Mouse (Mus musculus) right cerebral cortex, postnatal 36 days (tissue): ENCODE data around the gene Ubtd1.

Experiments used
- DNase-seq, 2 experiments: peaks; one replicate each; pipeline ENCODE4 v3.0.0; 2022; ENCODE audit warnings: low spot score in 2 of 2, mixed read lengths in 1 of 2

The Ubtd1 gene

DNA sequence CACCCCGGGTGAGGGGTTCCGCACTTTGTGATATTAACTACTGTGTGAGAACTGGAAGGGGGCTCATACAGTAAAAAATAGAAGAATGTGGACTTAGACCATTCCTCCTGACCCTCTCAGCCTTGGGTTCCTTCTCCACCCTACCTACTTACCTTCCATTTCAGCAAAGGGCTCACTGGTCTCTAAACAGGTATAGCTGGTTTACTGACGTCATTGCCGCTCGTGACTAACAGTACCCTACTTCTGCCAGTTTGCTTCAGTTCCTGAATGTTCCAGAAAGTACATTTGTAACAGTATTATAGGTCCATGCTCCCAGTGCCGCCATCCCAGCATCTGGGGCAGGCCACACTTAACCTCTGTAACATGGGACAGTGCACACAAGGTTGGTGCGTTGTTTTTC, 12.5 kb downstream of the Ubtd1 start:
- no peak for DNase-seq

DNA sequence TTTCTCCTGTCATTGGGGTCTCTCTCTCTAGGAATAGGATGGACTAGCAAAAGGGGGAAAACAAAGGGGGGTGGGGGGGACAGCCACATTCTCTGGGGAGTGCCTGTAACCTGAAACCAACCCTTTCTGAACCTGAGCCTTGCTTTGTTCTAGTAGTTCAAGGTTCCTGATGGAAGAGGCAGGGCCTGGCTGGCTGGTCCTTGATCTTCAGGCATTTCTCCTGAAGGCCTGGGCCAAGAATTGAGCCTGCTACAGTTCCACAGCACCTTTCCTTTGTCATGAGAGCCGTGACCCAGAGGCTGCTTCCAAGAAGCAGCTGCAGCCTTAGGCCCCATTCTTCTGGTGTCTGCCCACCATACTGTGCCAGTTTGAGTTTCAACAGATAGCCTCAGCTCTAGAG, 13.9 kb downstream of the Ubtd1 start:
- DNase-seq = no peak

DNA sequence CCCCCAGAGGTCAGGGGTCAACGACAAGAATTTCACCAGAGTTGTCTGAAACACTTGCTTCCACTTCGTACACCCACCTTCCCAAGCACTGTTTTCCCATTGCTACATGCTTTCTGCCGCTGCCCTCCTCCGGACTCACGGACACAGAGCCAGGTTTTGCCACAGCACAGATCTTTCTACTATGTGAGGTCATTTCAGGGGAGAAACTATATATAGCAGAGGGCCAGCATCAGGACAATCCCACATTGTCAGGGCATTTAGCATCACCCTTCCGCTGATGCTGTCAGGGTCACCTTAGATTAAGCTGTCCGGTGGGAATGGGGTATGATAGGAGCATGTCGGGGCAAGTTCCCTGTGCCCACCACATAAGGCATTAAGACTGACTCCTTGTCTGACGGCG, 15.5 kb downstream of the Ubtd1 start:
- DNase-seq = no peak

DNA sequence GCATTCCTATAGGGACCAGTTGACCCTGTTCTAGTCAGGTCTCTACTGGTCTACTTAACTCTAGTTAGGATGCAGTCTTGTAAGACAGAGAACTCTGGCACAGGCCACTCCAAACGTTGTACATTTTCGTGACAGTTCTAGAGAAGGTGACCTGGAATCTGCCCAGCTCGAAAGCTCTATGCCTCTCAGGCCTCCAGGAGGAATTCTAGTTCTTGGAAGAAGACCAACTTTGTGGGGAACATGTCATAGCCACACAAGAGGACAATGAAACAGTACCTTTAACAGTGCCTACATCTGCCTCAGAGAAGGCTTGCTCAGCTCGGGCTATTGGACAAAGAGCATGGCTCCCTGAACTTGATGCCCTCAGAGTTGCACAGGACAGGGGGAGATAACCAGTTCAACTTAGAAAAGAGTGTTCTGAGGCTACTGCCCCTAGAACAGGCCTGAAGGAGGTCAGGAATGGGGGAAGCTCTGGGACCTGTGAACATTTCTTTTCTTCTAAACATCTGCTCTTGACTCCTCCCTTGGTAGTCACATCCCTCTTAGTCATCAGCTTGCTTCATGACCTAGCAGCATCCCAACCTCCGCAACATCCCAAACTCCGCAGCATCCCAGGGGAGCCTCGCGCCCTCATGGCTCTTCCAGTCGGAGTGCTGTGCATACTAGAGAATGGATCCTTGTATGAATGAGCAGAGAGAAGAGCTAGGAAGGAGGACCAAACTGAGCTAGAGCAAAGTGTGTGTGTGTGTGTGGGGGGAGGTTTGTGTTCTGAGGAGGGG, 17.4 kb downstream of the Ubtd1 start:
- no peak for DNase-seq

DNA sequence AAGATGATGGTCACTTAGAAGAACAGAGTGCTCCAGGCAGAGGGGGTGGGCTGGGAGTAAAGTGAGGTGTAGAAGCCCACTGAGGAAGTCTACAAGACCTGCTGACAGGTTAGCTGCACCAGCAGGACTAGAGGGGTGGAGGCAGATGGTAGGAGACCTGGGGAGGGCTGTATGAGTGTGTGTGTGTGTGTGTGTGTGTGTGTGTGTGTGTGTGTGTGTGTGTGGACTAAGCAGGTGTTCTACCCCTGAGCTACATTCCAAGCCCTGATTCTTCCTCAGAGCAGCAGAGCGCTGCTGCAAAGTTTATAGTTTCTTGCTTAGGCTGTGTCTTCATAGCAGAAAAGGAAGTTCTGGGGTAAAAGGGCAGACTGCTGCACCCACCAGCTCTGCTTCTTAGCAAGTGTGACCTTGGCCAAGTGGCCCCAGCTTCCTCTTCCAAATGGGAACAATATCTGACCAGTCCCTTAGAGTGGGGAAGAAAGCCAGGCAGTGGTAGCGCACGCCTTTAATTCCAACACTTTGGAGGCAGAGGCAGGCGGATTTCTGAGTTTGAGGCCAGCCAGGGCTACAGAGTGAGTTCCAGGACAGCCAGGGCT, 18.2 kb downstream of the Ubtd1 start:
- DNase-seq = no peak

DNA sequence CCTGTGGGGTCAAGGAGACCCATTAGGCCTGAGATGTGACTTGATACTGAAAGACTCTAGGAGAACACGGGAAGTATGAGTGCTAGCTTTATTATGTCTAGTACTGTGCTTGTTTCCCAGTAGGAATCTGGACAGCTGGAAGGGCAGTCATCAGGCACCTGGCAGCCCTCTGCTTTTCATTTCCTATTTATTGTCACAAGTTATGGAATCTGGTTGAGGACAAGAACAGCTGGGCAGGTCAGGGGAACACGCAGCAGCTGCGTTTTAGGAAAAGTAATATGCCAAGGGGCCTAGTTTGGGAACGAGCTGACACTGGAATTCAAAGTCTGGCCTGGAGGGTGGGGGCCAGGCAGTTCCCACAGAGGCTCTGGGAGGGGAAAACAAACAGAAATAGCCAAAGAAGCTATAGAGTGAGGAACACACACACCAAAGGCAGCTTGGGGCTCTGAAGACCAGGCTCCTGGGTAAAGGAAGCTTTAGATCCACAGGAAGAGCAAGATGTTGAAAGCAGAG, 18.9 kb downstream of the Ubtd1 start:
- DNase-seq = no peak

DNA sequence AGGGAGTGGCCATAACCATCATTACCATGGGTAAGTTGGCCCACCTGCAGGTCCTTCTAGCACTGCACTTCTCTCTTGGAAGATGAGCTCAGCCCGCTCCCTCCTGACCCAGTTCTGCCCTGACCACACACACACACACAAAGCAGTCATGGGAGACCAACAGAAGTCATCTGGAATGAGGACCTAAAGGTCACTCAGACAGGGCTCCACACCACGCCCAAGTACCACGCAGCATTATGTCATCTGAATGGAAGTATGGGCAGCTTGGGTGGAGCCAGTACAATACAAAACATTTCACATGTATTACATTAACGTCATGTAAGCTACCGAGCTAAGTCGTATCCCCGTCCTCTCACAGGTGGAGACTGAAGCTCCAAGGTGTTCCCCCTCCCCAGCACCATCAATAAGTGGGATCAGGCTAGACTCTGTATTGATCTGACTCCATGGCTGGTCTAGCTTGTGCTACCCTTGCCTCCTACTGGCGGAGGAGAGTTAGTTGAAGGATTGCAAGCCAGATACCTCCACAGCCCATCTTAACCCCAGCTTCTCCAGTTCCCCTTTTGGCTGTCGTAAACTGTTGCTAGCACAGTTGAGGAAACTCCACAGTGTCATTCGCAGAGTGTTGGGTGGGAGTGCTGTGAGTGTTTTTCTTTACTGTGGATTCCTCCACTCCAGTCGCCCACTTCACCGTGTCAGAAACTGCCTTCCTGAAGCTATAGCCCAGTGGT, 19.9 kb downstream of the Ubtd1 start:
- no peak for DNase-seq

DNA sequence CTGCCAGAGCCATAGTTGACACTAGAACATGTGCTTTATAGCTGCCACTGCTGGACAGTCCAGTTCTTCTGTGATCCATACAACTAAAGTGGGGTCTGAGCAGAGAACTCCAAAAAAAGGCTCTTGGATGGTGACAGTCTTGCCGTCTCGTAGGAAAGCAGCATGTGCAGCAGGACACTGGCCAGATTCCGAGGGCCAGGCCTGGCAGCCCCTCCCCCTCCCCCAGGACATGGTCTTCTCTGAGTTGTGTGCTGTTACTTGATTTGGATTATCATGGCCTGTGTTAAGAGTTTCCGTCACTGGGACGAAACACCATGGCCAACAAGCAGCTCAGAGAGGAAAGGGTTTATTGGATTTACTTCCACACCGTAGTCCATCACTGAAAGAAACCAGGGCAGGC, 22.7 kb downstream of the Ubtd1 start:
- no peak for DNase-seq

DNA sequence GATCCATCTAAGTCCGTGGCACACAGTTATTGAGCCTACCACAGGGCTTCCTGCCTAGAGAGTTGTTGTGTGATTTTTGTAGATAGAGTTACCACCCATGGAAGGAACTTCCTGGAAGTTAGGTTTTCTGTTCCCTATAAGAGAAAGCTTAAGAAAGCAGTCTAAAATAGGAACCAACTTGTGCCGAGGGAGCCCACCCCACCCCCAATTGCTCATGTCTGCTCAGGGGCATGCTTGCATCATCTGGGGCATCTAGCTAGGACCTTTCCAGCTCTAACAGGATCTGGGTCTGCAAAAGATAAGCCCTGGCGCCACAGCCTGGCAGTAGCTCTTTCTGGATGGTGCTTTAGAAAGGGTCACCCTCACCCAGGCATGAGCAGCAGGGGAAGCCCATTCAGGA, 24.1 kb downstream of the Ubtd1 start:
- no peak for DNase-seq

DNA sequence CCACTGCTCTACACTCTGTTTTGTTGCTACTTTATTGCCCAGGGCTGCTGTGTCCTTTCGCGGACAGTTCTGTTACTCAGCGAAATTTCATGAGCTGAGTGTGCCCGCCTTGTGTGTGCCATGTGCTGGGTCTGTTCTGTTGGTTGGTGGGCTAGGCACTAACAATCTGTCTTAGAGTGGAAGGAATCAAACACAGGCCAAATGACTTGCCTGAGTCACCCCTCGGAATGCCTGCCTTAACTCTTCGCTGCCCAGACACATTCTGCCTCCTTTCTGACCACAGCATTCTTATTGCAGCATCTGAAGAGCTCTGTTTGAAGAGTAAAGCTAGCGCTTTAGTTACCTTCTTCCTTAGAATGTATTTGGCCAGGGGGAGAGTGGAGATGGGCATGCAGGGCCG, 25.0 kb downstream of the Ubtd1 start:
- DNase-seq = no peak

DNA sequence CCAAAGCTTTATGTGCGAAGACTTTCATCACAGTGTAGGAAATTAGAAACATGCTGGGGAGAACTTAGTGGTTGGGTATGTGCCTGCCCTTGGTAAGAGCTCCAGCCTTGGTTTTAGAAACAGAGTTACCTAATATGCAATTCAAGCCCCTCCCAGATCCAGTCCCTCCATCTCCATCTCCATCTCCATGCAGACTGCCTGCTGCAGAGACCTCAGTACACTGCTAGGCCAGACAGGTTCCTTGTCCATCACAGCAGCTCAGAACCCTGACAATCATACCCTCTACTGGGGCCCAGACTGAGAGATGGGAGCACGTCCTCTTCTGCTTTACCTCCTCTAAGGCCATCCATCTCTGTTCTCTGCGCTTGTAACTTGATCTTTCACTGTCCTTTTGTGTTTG, 27.0 kb downstream of the Ubtd1 start:
- no peak for DNase-seq

DNA sequence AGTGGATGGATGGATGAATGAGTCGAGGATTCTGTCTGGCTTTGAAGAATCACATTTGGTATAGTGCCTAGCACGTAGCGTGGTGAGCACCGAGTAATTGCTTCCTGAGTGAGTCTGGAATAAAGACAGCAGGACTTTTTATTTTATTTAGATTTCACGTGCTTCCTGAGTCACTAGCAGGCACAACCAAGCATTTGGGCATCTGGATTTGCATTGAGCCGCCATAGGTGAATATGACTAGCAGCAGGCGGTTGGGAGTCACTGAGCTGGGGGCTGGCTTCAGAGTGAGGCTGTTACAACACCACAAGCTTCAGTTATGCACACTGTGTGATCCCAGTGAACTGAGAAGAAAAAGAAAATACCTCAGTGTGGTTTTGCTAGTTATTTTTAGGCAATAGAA, 27.5 kb downstream of the Ubtd1 start:
- DNase-seq = no peak

DNA sequence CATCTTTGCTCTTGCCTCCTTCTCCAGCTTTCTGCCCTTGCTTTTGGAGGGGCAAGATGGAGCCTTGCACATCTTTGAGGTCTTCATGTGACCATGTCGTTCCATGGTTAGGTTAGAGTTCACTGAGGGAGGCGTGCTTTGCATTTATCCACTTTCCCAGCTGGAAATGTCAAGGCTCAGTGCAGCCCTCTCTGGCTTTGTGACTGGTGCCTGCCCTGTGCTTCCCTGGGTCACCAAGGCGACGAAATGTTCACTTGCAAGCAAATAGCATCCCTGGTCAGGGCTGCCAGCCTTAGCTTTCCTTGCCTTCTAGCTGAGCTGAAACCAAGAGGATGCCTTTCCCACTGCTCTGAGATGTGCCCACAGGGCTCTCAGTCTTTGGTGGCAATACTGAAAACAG, 28.9 kb downstream of the Ubtd1 start:
- DNase-seq = no peak

DNA sequence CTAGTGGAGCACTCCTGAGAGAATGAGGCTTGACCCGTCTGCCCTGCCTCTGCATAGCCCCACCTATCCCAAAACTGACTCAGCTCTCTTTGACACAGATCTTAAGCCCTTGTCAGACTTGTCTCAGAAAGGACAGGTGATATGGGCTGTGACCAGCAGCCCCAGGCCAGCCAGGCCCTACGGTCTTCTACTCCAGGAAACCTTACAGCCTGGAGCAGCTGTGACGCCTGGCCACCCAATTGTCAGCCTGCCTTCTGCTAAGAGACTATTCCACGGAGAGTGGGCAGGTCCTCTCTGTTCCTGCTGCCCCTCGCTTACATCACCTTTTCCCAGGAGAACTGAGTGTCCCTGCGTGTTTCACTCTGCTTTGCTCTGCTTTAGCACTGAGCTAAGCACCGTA, 29.6 kb downstream of the Ubtd1 start:
- no peak for DNase-seq

DNA sequence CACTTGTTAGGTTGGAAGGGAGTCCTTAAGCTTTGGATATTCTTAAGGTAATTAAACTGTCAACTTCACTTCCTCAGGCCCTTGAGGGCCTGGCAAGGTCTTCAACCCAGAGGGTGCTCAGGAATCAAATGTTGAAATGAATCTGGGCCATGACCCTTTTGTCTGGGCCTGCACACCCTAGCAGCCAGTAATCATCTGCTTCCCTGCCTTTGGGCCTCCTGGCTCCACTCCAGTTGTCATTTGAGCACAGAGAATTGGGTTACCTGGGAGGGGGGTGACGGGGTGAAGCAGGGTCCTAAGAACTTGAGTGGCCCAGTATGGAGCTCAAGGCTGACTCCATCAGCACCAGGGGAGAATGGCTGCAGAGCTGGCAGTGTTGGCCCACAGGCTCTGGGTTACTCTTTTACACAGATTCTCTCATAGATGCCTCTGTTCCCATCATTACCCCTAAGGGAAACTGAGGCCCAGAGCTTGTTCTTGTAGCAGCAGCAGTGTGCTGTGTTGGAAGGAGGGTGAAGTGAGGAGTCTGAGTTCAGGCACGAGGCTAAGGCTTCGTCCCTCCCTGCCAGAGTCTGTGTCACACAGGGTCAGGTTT, 32.8 kb downstream of the Ubtd1 start:
- no peak for DNase-seq

DNA sequence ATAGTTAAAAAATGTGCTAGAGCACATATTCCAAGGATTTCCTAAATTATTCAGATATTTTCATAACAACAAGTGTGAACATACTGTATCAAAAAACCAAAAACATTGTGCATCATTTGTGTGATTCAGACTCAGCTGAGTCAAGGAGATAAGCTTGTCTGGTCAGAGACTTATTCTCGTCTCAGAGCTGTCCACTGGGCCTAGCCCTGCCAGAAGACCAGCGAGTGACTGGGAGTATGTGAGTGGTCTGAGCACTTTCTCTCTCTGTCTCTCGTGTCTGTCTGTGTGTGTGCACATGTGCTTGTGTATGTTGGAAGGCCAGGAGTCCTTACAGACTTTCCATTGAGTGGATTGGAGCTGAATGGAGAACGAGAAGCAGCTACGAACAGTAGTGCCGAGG, 33.4 kb downstream of the Ubtd1 start:
- DNase-seq = no peak

DNA sequence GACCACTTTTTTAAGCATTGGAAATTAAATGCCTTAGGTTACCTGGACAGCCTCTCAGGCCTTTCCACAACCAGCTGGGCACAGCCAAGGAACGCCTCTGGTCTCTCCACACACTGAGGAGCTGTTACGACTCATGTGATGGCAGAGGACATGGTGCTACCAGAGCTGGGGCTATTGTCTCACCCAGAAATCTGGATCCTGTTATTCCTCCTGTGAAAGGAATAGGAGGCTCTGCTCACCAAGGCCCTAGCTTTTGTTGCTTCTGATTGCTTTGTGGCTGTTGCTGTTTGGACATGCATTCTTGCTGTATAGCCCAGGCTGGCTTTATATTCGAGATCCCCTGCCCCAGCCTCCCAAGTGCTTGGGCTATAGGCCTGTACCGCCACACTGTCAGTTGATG, 34.7 kb downstream of the Ubtd1 start:
- DNase-seq = no peak

DNA sequence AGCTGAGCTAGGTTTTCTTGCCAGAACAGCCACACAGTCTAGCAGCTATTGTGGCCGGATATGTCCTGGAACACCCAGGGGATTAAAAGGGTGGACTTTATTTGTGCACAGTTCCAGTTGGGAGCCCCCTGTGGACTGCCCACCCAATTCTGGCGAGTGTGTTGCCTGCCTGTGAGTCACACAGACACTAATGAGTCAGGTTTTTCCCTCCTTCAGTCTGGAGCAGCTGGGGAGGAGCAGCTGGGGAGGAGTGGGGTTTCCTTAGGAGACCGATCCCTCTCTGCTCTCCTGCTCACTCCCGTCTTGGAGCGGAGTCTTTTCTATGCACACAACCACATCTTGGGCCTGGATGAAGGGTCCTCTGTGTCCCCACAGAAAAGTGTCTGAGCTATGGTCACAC, 35.3 kb downstream of the Ubtd1 start:
- peak; percentile 19 to 46 for DNase-seq

DNA sequence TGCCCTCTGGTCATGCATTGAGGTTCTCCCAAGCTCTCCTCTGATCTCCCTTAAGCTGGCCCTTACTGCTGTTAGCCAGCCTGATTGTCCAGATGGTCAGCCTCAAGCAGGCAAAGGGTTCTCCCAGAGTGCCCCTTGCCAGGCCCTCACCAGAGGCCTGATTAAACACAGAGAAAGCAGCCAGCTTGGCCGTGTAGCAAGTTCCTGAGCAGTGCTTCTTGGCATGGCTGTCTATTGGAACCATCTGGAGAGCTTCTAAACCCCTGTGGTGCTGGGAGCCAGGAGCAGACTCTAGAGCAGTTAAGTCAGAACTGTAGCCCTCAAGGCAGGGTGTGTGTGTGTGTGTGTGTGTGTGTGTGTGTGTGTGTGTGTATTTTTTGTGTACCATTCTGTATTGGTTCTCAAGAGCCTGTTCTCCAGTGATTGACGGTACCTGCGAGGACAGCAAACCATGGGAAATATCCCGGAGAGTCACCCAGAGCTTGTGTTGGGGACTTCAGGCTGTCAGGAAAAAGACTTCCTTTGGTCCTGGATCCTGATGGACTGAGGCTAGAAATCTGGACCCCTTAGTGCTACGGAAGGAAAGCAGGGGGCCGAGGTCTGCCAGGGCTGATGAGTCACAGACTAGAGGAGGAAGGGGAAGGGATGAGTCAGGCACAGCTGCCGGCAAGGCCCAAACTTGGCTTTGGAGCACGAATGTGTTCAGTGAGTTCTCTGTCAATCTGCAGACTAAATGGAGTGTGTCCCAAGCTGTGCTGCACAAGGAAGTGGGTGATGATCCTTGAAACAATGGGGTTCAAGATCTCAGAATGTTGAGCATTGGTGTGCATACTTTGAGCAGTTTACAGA, 36.1 kb downstream of the Ubtd1 start:
- DNase-seq = peak; percentile 61 to 64

DNA sequence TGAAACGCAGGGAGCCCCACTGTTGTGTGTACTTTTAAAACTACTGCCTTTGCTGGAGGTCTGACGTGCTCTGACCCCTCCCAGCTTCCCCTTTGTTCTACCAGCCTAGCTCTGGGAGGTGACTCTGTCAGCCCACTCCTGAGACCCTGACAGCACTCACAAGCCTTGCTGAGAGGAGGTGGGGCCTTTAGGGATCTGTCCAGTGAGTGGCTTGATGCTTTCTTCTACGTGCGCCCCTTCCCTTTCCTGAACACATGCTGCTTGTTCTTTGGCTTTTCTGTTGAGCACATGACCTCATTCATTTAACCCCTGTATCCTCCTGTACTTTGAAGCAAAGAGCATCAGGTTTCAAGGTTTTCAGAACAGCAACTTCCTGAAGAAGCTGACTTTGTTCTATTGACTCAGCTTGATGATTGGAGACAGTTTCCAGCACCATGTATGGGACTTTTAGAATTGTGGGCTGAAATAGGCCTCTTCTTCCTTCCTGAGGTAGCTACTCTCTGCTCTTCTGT, 37.5 kb downstream of the Ubtd1 start:
- no peak for DNase-seq
